Mouse (Mus musculus) MEL (cell line): ENCODE data around the gene 1500009C09Rik. TPM values are rescaled to one million over a fixed set of nuclear protein-coding genes. Genes with fewer than 3 reads are reported as not detected.

Experiments used
- DNase-seq: peaks from one replicate; pipeline ENCODE4 v3.0.0; 2011; ENCODE audit warnings: low read depth, low spot score
- H3K27ac ChIP-seq: 2 replicates; pipeline ENCODE4 v1.5.1; 2012; ENCODE audit warnings: low read depth, mild to moderate bottlenecking, control low read depth, low read length, moderate library complexity; ENCODE audit not compliant: control insufficient read depth
- H3K27me3 ChIP-seq, 2 experiments: fragments of 150-350 bp in 1 of 2; sonication (generic) in 1 of 2; 2 replicates each; pipeline ENCODE4 v1.6.1; 2012; ENCODE audit warnings: low read length in 2 of 2, mild to moderate bottlenecking in 2 of 2, improper control_type of control experiment in 1 of 2, moderate library complexity in 1 of 2; ENCODE audit not compliant: insufficient read depth in 2 of 2, control insufficient read depth in 1 of 2
- H3K36me3 ChIP-seq, 2 experiments: 2 replicates each; pipeline ENCODE4 v1.6.1; 2012 to 2014; ENCODE audit warnings: low read length in 2 of 2, improper control_type of control experiment in 1 of 2, inconsistent platforms in 1 of 2, mild to moderate bottlenecking in 1 of 2; ENCODE audit not compliant: insufficient read depth in 2 of 2, control insufficient read depth in 1 of 2
- H3K4me1 ChIP-seq, 2 experiments: fragments of 150-350 bp in 1 of 2; sonication (generic) in 1 of 2; 2 replicates each; pipeline ENCODE4 v1.6.1; 2012; ENCODE audit warnings: low read length in 2 of 2, improper control_type of control experiment in 1 of 2, mild to moderate bottlenecking in 1 of 2; ENCODE audit not compliant: insufficient read depth in 2 of 2, control insufficient read depth in 1 of 2
- H3K4me3 ChIP-seq, 2 experiments: fragments of 150-350 bp in 1 of 2; sonication (generic) in 1 of 2; 2 replicates each; pipeline ENCODE4 v1.5.1; 2012; ENCODE audit warnings: low read depth in 2 of 2, low read length in 2 of 2, mild to moderate bottlenecking in 2 of 2, moderate library complexity in 2 of 2, control low read depth in 1 of 2, improper control_type of control experiment in 1 of 2; ENCODE audit not compliant: control insufficient read depth in 1 of 2, insufficient read depth in 1 of 2
- H3K79me2 ChIP-seq: 2 replicates; pipeline ENCODE4 v1.6.1; 2012; ENCODE audit warnings: mild to moderate bottlenecking, low read length, moderate library complexity; ENCODE audit not compliant: control insufficient read depth, poor library complexity, insufficient read depth
- H3K9ac ChIP-seq: 2 replicates; pipeline ENCODE4 v1.6.1; 2012; ENCODE audit warnings: low read depth, mild to moderate bottlenecking, control low read depth, low read length, moderate library complexity; ENCODE audit not compliant: control insufficient read depth, poor library complexity, severe bottlenecking
- H3K9me3 ChIP-seq: fragments of 150-350 bp; sonication (generic); replicated peaks from 2 replicates; pipeline ENCODE4 v1.6.1; 2012; ENCODE audit warnings: mild to moderate bottlenecking, low read length, improper control_type of control experiment, moderate library complexity; ENCODE audit not compliant: insufficient read depth
- BHLHE40 ChIP-seq: IDR thresholded peaks from 2 replicates; pipeline ENCODE4 v1.6.1; 2012; ENCODE audit warnings: low read depth, mild to moderate bottlenecking, inconsistent platforms, low read length, improper control_type of control experiment, borderline replicate concordance
- CHD1 ChIP-seq: IDR thresholded peaks from 2 replicates; pipeline ENCODE4 v1.6.1; 2012; ENCODE audit warnings: low read depth, mild to moderate bottlenecking, inconsistent platforms, low read length, improper control_type of control experiment
- CTCF ChIP-seq, 3 experiments: IDR thresholded peaks in 2 of 3; conservative IDR thresholded peaks in 1 of 3; 2 replicates each; pipeline ENCODE4 v1.5.1; 2011 to 2012; ENCODE audit warnings: low read length in 3 of 3, low read depth in 2 of 3, mild to moderate bottlenecking in 2 of 3, improper control_type of control experiment in 1 of 3, inconsistent platforms in 1 of 3, mixed read lengths in 1 of 3, moderate library complexity in 1 of 3; ENCODE audit not compliant: control insufficient read depth in 1 of 3, insufficient read depth in 1 of 3, poor library complexity in 1 of 3, severe bottlenecking in 1 of 3
- ETS1 ChIP-seq: IDR thresholded peaks from 2 replicates; pipeline ENCODE4 v1.6.1; 2012; ENCODE audit warnings: low read depth, mild to moderate bottlenecking, inconsistent platforms, low read length, improper control_type of control experiment, moderate library complexity
- HCFC1 ChIP-seq: IDR thresholded peaks from 2 replicates; pipeline ENCODE4 v1.6.1; 2012; ENCODE audit warnings: low read depth, mild to moderate bottlenecking, inconsistent platforms, low read length, improper control_type of control experiment, moderate library complexity
- JUND ChIP-seq: IDR thresholded peaks from 2 replicates; pipeline ENCODE4 v1.6.1; 2011; ENCODE audit warnings: low read depth, mild to moderate bottlenecking, improper control_type of control experiment, low read length
- KAT2A ChIP-seq: conservative IDR thresholded peaks from 2 replicates; pipeline ENCODE4 v1.6.1; 2012; ENCODE audit warnings: low read depth, low read length, improper control_type of control experiment, inconsistent platforms
- MEF2A ChIP-seq: IDR thresholded peaks from 2 replicates; pipeline ENCODE4 v1.6.1; 2014; ENCODE audit warnings: low read depth, mild to moderate bottlenecking, inconsistent platforms, low read length, improper control_type of control experiment; ENCODE audit not compliant: poor library complexity, insufficient replicate concordance, severe bottlenecking; ENCODE audit errors: extremely low read depth
- MXI1 ChIP-seq: IDR thresholded peaks from 2 replicates; pipeline ENCODE4 v1.6.1; 2011; ENCODE audit warnings: mild to moderate bottlenecking, low read depth, low read length, improper control_type of control experiment
- MYB ChIP-seq: IDR thresholded peaks from 2 replicates; pipeline ENCODE4 v1.6.1; 2011; ENCODE audit warnings: mild to moderate bottlenecking, low read depth, low read length, improper control_type of control experiment
- MYC ChIP-seq: IDR thresholded peaks from 2 replicates; pipeline ENCODE4 v1.6.1; 2011; ENCODE audit warnings: low read depth, mild to moderate bottlenecking, low read length, improper control_type of control experiment, moderate library complexity
- NELFE ChIP-seq: IDR thresholded peaks from 2 replicates; pipeline ENCODE4 v1.6.1; 2011; ENCODE audit warnings: low read depth, low read length, improper control_type of control experiment
- NRF1 ChIP-seq: IDR thresholded peaks from 2 replicates; pipeline ENCODE4 v1.6.1; 2014; ENCODE audit warnings: low read depth, mild to moderate bottlenecking, inconsistent platforms, low read length, improper control_type of control experiment, moderate library complexity; ENCODE audit not compliant: poor library complexity, insufficient read depth, severe bottlenecking
- SIN3A ChIP-seq: IDR thresholded peaks from 2 replicates; pipeline ENCODE4 v1.6.1; 2012; ENCODE audit warnings: low read length, improper control_type of control experiment, inconsistent platforms
- SMC3 ChIP-seq: IDR thresholded peaks from 2 replicates; pipeline ENCODE4 v1.6.1; 2011; ENCODE audit warnings: low read depth, low read length, improper control_type of control experiment
- TAL1 ChIP-seq: IDR thresholded peaks from 2 replicates; pipeline ENCODE4 v1.6.1; 2012; ENCODE audit warnings: mild to moderate bottlenecking, inconsistent platforms, low read length, moderate library complexity, mixed read lengths
- TBP ChIP-seq: IDR thresholded peaks from 2 replicates; pipeline ENCODE4 v1.8.0; 2011; ENCODE audit warnings: low read depth, low read length, improper control_type of control experiment
- TCF12 ChIP-seq: IDR thresholded peaks from 2 replicates; pipeline ENCODE4 v1.6.1; 2014; ENCODE audit warnings: low read depth, mild to moderate bottlenecking, inconsistent platforms, low read length, improper control_type of control experiment, moderate library complexity
- USF1 ChIP-seq: IDR thresholded peaks from 2 replicates; pipeline ENCODE4 v1.6.1; 2014; ENCODE audit warnings: low read depth, mild to moderate bottlenecking, inconsistent platforms, low read length, improper control_type of control experiment, moderate library complexity
- ZMIZ1 ChIP-seq: IDR thresholded peaks from 2 replicates; pipeline ENCODE4 v1.6.1; 2012; ENCODE audit warnings: low read depth, mild to moderate bottlenecking, inconsistent platforms, low read length, improper control_type of control experiment, moderate library complexity
- polyA plus RNA-seq, 2 experiments: library from polyadenylated mRNA; stranded (reverse) in 1 of 2; unstranded in 1 of 2; fragments of >175 nt in 1 of 2; fragments of >200 nt in 1 of 2; gene quantifications; 2 replicates each; pipeline versions ENCODE4 v1.2.1 to v1.2.4; 2012; ENCODE audit warnings: low replicate concordance in 2 of 2, low read depth in 1 of 2; ENCODE audit not compliant: insufficient read length in 2 of 2, insufficient read depth in 1 of 2, missing spikeins in 1 of 2
- total RNA-seq: library from RNA; depleted of rRNA; stranded (reverse); fragments of 300-350 nt; gene quantifications from 2 replicates; pipeline ENCODE4 v1.2.3, GENCODE M21; 2012

1500009C09Rik gene
- total and polyA plus RNA-seq, 3 experiments = not detected

DNA sequence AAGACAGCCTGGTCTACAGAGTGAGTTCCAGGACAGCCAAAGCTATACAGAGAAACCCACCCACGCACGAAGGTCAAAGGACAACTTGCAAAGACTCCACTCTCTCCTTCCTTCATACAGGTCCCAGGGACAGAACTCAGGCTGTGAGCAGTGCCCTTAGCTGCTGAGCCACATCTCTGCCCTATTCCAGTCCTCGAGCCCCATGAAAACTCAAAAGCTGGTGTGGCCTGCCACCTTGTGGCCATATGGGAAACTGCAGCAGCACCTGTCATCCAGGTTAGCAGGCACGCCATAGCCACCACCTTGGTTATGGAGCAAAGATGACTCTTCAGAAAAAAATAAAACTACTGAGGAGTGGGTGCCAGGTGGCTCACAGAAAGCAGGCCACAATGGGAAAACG, 15.6 kb upstream of the 1500009C09Rik start (continued):
- TF ChIP-seq CTCF (IDR thresholded peaks at IDR 0.05 in 2 of 3, conservative IDR thresholded peaks at IDR 0.05 in 1 of 3; ENCODE audit: control insufficient read depth in 1 of 3, insufficient read depth in 1 of 3, low read depth in 2 of 3, low read length in 3 of 3, poor library complexity in 1 of 3, severe bottlenecking in 1 of 3) (peak; percentile 94 to 99 (median 97)), MYC (0 out of 2 replicates have a peak, but pooled peaks have one; percentile 23), HCFC1 (no peak), ZMIZ1 (no peak), TBP (no peak)

DNA sequence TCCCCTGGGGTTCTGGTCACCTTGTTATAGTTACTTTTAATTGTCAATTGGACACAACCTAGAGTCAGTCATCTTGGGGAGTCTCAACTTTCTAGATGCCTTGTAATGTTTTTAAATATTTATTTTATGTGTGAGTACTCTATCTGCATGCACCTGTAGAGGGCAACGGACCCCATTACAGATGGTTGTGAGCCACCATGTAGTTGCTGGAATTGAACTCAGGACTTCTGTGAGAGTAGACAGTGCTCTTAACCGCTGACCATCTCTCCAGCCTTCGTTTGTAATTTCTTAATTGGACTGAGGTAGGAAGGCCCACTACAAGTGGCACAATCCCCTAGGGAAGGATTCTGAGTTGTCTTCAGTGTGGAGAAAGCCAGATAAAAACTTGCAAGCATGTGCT, 8.9 kb upstream of the 1500009C09Rik start:
- Histone ChIP-seq H3K9me3 (no peaks in the 10 kb centered on the region), H3K4me3 (peak overlapping the region; percentile 68 to 78), H3K4me1 (peaks cover 0 to 6% of the 10 kb centered on the region in 2 experiments; a peak in 2 of 4 replicates), H3K27me3 (peaks cover 0 to 2% of the 10 kb centered on the region in 2 experiments; a peak in 1 of 4 replicates), H3K27ac (peak overlapping the region; percentile 61), H3K9ac (peak overlapping the region; percentile 86), H3K36me3 (peaks cover 0 to 4% of the 10 kb centered on the region in 2 experiments; a peak in 2 of 4 replicates), H3K79me2 (peaks cover 1% of the 10 kb centered on the region; the same call in 1 of the 2 replicates)
- no peak for DNase-seq
- no peak for TF ChIP-seq NRF1
- peak in 1 of 3 experiments; percentile 12; a peak in 1 of 6 replicates for TF ChIP-seq CTCF (IDR thresholded peaks at IDR 0.05 in 2 of 3, conservative IDR thresholded peaks at IDR 0.05 in 1 of 3; ENCODE audit: control insufficient read depth in 1 of 3, insufficient read depth in 1 of 3, low read depth in 2 of 3, low read length in 3 of 3, poor library complexity in 1 of 3, severe bottlenecking in 1 of 3)

DNA sequence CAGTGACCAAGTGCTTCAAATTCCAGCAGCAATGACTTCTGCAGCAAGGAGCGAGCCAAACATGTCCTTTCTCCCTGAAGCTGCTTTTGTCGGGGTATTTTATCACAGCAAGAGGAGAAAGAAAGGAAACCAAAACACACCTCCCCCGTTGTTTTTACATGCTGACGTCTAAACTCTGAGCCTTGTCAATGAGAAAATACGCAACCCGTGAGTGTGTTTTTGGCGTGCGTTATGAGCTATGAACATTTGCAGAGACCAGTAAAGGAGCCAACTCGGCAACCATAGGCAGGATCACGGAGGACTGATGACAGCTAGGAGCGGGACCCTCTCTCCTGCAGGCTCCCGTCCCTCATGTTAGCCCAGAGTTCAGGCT, 8.5 kb upstream of the 1500009C09Rik start:
- peaks cover 0 to 4% of the 10 kb centered on the region in 2 experiments; a peak in 2 of 4 replicates for H3K36me3 ChIP-seq
- H3K4me1 ChIP-seq = peaks cover 0 to 6% of the 10 kb centered on the region in 2 experiments; a peak in 2 of 4 replicates
- DNase-seq = peak; percentile 79
- peak overlapping the region; percentile 61 for H3K27ac ChIP-seq
- TF ChIP-seq JUND (no peak), CTCF (IDR thresholded peaks at IDR 0.05 in 2 of 3, conservative IDR thresholded peaks at IDR 0.05 in 1 of 3; ENCODE audit: control insufficient read depth in 1 of 3, insufficient read depth in 1 of 3, low read depth in 2 of 3, low read length in 3 of 3, poor library complexity in 1 of 3, severe bottlenecking in 1 of 3) (no peak), SMC3 (no peak), MYC (0 out of 2 replicates have a peak, but pooled peaks have one; percentile 4), MYB (no peak), TAL1 (no peak), TCF12 (0 out of 2 replicates have a peak, but pooled peaks have one; percentile 13), BHLHE40 (no peak), KAT2A (no peak), NELFE (no peak), TBP (peak; percentile 36; the same call in 1 of the 2 replicates), CHD1 (no peak), MEF2A (no peak), ETS1 (peak; percentile 66), MXI1 (peak; percentile 83), HCFC1 (peak; percentile 78), SIN3A (peak; percentile 90), USF1 (no peak)
- TF ChIP-seq, all 39 proteins: peak for 7
- H3K9ac ChIP-seq = peak overlapping the region; percentile 86
- H3K4me3 ChIP-seq = peak overlapping the region; percentile 68 to 78
- H3K9me3 ChIP-seq = no peaks in the 10 kb centered on the region
- H3K79me2 ChIP-seq = peaks cover 1% of the 10 kb centered on the region; the same call in 1 of the 2 replicates
- H3K27me3 ChIP-seq = peaks cover 2 to 3% of the 10 kb centered on the region in 2 experiments; a peak in 3 of 4 replicates
